Comparison of ENCODE assay signal across 18 mouse cellular contexts in genomic region chr13:37034745-37035144, GRCm38 (mm10). TPM values are rescaled to one million over a fixed set of nuclear protein-coding genes. Genes with fewer than 3 reads are reported as not detected.
DNase-seq lines count a peak whose midpoint lies in the region; ATAC-seq lines count a peak whose summit lies in the region.
"Had no signal": no experiment of that assay in that cellular context is flagged by ENCODE, and none has a peak within 500 bp of the region (broad histone marks: within the 10 kb centered on the region; RNA-seq: fewer than 3 reads in every experiment).

No protein-coding gene starts in this region.

- no peak overlapping the region for H3K27ac ChIP-seq in forebrain, embryonic 14.5 days (ENCODE audit: low read depth, low read length)
- no peak overlapping the region for H3K27ac ChIP-seq in forebrain, embryonic 16.5 days (ENCODE audit: low read length)
- H3K27ac ChIP-seq: embryonic facial prominence, embryonic 12.5 days; hindbrain, embryonic 10.5 days; hindbrain, embryonic 14.5 days had no signal

- no peak for ATAC-seq in forebrain, embryonic 14.5 days
- no peak for ATAC-seq in forebrain, embryonic 16.5 days
- 0 out of 2 replicates have a peak, but pooled peaks have one; percentile 22 for ATAC-seq in granulocyte monocyte progenitor cell, adult 5-6 weeks (replicated peaks; ENCODE audit: poor library complexity, severe bottlenecking)
- ATAC-seq: activated CD4-positive, CD25-positive, alpha-beta regulatory T cell, adult 4 months; Patski had no signal

- DNase-seq in forebrain, embryonic 14.5 days (ENCODE audit: low spot score) = peak; percentile 18
- peak; percentile 23 to 28 for DNase-seq in left cerebral cortex, postnatal 14 days (ENCODE audit: low spot score in 2 of 2)
- DNase-seq in left cerebral cortex, postnatal 4 days = no peak
- peak; percentile 26 to 27 for DNase-seq in right cerebral cortex, postnatal 10 days (ENCODE audit: low spot score in 2 of 2)
- DNase-seq in right cerebral cortex, postnatal 14 days = no peak
- no peak for DNase-seq in urinary bladder, adult 18-20 months (ENCODE audit: low spot score in 2 of 2)
- DNase-seq: adrenal gland, postnatal 14 days; cerebellum, adult 2 months; cerebellum, postnatal 10 days; gastrocnemius, postnatal 14 days had no signal

- no peak overlapping the region for H3K4me2 ChIP-seq in forebrain, embryonic 14.5 days (ENCODE audit: low read length)
- H3K4me2 ChIP-seq in forebrain, embryonic 16.5 days (ENCODE audit: low read length) = no peak overlapping the region
- H3K4me2 ChIP-seq: embryonic facial prominence, embryonic 12.5 days; heart, embryonic 12.5 days; hindbrain, embryonic 14.5 days had no signal

- no peaks in the 10 kb centered on the region for H3K36me3 ChIP-seq in forebrain, embryonic 14.5 days (ENCODE audit: control insufficient read depth, insufficient read depth, low read length)
- no peaks in the 10 kb centered on the region for H3K36me3 ChIP-seq in forebrain, embryonic 16.5 days (ENCODE audit: control insufficient read depth, insufficient read depth)
- H3K36me3 ChIP-seq: embryonic facial prominence, embryonic 12.5 days; heart, embryonic 12.5 days; hindbrain, embryonic 10.5 days had no signal

- no peaks in the 10 kb centered on the region for H3K9me3 ChIP-seq in forebrain, embryonic 14.5 days (replicated peaks; ENCODE audit: control insufficient read depth, low read length)
- no peaks in the 10 kb centered on the region for H3K9me3 ChIP-seq in forebrain, embryonic 16.5 days (ENCODE audit: control insufficient read depth, low read length)
- H3K9me3 ChIP-seq: embryonic facial prominence, embryonic 12.5 days; heart, embryonic 12.5 days; hindbrain, embryonic 10.5 days had no signal

- no peak overlapping the region for H3K9ac ChIP-seq in forebrain, embryonic 14.5 days (ENCODE audit: low read length)
- H3K9ac ChIP-seq in forebrain, embryonic 16.5 days (replicated peaks; ENCODE audit: low read depth, low read length) = no peak overlapping the region
- H3K9ac ChIP-seq: embryonic facial prominence, embryonic 12.5 days; heart, embryonic 12.5 days; hindbrain, embryonic 14.5 days had no signal

- no peaks in the 10 kb centered on the region for H3K27me3 ChIP-seq in forebrain, embryonic 14.5 days (replicated peaks; ENCODE audit: control insufficient read depth, insufficient read depth, low read length)
- H3K27me3 ChIP-seq in forebrain, embryonic 16.5 days (replicated peaks; ENCODE audit: control insufficient read depth, insufficient read depth, low read length) = no peaks in the 10 kb centered on the region
- H3K27me3 ChIP-seq: embryonic facial prominence, embryonic 12.5 days; heart, embryonic 12.5 days; Patski had no signal

- 72% methylated on average over 3 of the region's 3 CpGs for whole genome bisulfite sequencing in forebrain, embryonic 14.5 days
- 54% methylated on average over 3 of the region's 3 CpGs for WGBS in forebrain, embryonic 16.5 days

- H3K4me1 ChIP-seq in forebrain, embryonic 14.5 days (ENCODE audit: control insufficient read depth, insufficient read depth, low read length) = no peaks in the 10 kb centered on the region
- H3K4me1 ChIP-seq in forebrain, embryonic 16.5 days (replicated peaks; ENCODE audit: control insufficient read depth, insufficient read depth, low read length) = no peaks in the 10 kb centered on the region
- H3K4me1 ChIP-seq: embryonic facial prominence, embryonic 12.5 days; heart, embryonic 12.5 days; hindbrain, embryonic 10.5 days had no signal

- intact Hi-C loops in left cerebral cortex, postnatal 14 days (cut with DNase I) = no loop called here
- intact Hi-C loops in left cerebral cortex, postnatal 4 days (cut with DNase I) = no loop called here

- no peak overlapping the region for H3K4me3 ChIP-seq in forebrain, embryonic 14.5 days (ENCODE audit: low read depth, low read length)
- no peak overlapping the region for H3K4me3 ChIP-seq in forebrain, embryonic 16.5 days (replicated peaks; ENCODE audit: low read length)
- H3K4me3 ChIP-seq: embryonic facial prominence, embryonic 12.5 days; heart, embryonic 12.5 days; hindbrain, embryonic 10.5 days had no signal

RNA-seq across cellular contexts. Expression of gene F13a1, which starts 15.3 kb away (rescaled TPM):
- polyA plus RNA-seq in forebrain, embryonic 14.5 days (2014; fragmentation: Nextera tagmentation; extraction: Ambion mirVana) = 5.2 and 11.1 TPM in 2 replicates
- 11.3 and 20.5 TPM in 2 replicates for polyA plus RNA-seq in forebrain, embryonic 16.5 days (2015; fragmentation: Nextera tagmentation; extraction: Ambion mirVana)
- 1 to 10 TPM; 3.7 to 4.9 TPM for total RNA-seq in left cerebral cortex, postnatal 14 days (2021)
- 1 to 10 TPM; 4.7 to 5.3 TPM for total RNA-seq in left cerebral cortex, postnatal 4 days (2021)
- total RNA-seq in granulocyte monocyte progenitor cell, adult 5-6 weeks (2014; fragmentation: Nextera tagmentation) = 334 and 375 TPM in 2 replicates
- total RNA-seq in granulocyte monocyte progenitor cell, adult 5-6 weeks (2017) = 472 and 502 TPM in 2 replicates
- polyA plus RNA-seq: Patski had no signal

Comparison
In these comparisons a context has a peak if more than half of its experiments do, and no peak if none do; other contexts are left out.
1. DNase-seq: peak in forebrain, embryonic 14.5 days (single experiment), left cerebral cortex, postnatal 14 days (2 of 2) and right cerebral cortex, postnatal 10 days (2 of 2); none in left cerebral cortex, postnatal 4 days (single experiment), right cerebral cortex, postnatal 14 days (single experiment) and urinary bladder, adult 18-20 months (0 of 2).
2. RNA of gene F13a1, which starts 15.3 kb away (total RNA-seq): 334 to 502 TPM in granulocyte monocyte progenitor cell, adult 5-6 weeks; 4.7 to 5.3 TPM in left cerebral cortex, postnatal 4 days and 3.7 to 4.9 TPM in left cerebral cortex, postnatal 14 days; every median in the first group is over 10 times any median in the second.